Mouse (Mus musculus) testis, adult 2 months (tissue): ENCODE results near the gene Fam189a1. TPM values are rescaled to one million over a fixed set of nuclear protein-coding genes. Genes with fewer than 3 reads are reported as not detected.

Experiments used
- H3K27ac ChIP-seq: fragments of 200-500 bp; 2 replicates; pipeline ENCODE4 v1.5.1; 2012; ENCODE audit warnings: low read depth, low read length; ENCODE audit not compliant: control insufficient read depth, insufficient read depth
- H3K27me3 ChIP-seq: fragments of 200-500 bp; 2 replicates; pipeline ENCODE4 v1.6.1; 2012; ENCODE audit warnings: mild to moderate bottlenecking, low read length, moderate library complexity; ENCODE audit not compliant: control insufficient read depth, insufficient read depth
- H3K36me3 ChIP-seq: fragments of 200-500 bp; 2 replicates; pipeline ENCODE4 v1.6.1; 2012; ENCODE audit warnings: mild to moderate bottlenecking, low read length; ENCODE audit not compliant: control insufficient read depth, insufficient read depth
- H3K4me1 ChIP-seq: fragments of 200-500 bp; 2 replicates; pipeline ENCODE4 v1.6.1; 2012; ENCODE audit warnings: low read length; ENCODE audit not compliant: control insufficient read depth, insufficient read depth
- H3K4me3 ChIP-seq: fragments of 200-500 bp; 2 replicates; pipeline ENCODE4 v1.5.1; 2012; ENCODE audit warnings: low read depth, mild to moderate bottlenecking, low read length, moderate library complexity, mixed read lengths; ENCODE audit not compliant: control insufficient read depth
- CTCF ChIP-seq: fragments of 200-500 bp; IDR thresholded peaks from 2 replicates; pipeline ENCODE4 v1.5.1; 2012; ENCODE audit warnings: low read depth, mild to moderate bottlenecking, inconsistent platforms, low read length, moderate library complexity; ENCODE audit not compliant: control insufficient read depth, insufficient read depth, insufficient replicate concordance
- POLR2A ChIP-seq: fragments of 200-500 bp; IDR thresholded peaks from 2 replicates; pipeline ENCODE4 v1.6.1; 2012; ENCODE audit warnings: low read depth, mild to moderate bottlenecking, inconsistent platforms, low read length, moderate library complexity; ENCODE audit not compliant: control insufficient read depth
- polyA plus RNA-seq: library from polyadenylated mRNA; depleted of rRNA; stranded (reverse); fragments of >200 nt; gene quantifications from 2 replicates; pipeline ENCODE4 v1.2.3, GENCODE M21; 2012

Fam189a1 gene
- polyA plus RNA-seq, 1 experiment, result 1.1 TPM

- Histone ChIP-seq H3K27me3 (no peaks in the 10 kb centered on the region), H3K36me3 (no peaks in the 10 kb centered on the region), H3K27ac (no peak overlapping the region), H3K4me1 (no peaks in the 10 kb centered on the region), H3K4me3 (no peak overlapping the region)
- no peak for TF ChIP-seq CTCF
- no peak for TF ChIP-seq POLR2A
These were observed 427.6 kb downstream of the Fam189a1 start for GRCm38 (mm10) chr7:64728816-64729215.

DNA sequence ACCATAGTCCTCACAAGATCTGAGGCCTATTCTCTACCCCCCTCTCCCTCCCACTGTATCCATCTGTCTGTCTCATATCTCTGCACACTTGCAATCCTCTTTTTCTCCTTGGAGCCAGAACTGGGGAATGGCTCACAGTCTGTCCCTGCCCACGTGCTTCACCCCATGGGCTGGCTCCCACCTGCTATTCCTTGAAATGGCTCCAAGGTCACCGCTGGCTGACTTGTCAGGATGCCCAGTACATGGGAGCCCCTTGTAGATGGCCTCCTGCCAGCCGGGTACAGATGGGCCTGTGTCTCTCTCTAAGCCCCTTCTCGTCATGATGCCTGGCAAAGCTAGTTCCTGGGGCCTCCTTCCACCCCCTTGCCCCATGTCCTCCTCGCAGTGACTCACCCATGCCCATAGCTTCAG, 428.2 kb downstream of the Fam189a1 start:
- no peaks in the 10 kb centered on the region for H3K4me1 ChIP-seq
- H3K27ac ChIP-seq, result no peak overlapping the region
- no peaks in the 10 kb centered on the region for H3K27me3 ChIP-seq
- TF ChIP-seq CTCF, result no peak
- TF ChIP-seq POLR2A, result no peak
- no peak overlapping the region for H3K4me3 ChIP-seq
- no peaks in the 10 kb centered on the region for H3K36me3 ChIP-seq

DNA sequence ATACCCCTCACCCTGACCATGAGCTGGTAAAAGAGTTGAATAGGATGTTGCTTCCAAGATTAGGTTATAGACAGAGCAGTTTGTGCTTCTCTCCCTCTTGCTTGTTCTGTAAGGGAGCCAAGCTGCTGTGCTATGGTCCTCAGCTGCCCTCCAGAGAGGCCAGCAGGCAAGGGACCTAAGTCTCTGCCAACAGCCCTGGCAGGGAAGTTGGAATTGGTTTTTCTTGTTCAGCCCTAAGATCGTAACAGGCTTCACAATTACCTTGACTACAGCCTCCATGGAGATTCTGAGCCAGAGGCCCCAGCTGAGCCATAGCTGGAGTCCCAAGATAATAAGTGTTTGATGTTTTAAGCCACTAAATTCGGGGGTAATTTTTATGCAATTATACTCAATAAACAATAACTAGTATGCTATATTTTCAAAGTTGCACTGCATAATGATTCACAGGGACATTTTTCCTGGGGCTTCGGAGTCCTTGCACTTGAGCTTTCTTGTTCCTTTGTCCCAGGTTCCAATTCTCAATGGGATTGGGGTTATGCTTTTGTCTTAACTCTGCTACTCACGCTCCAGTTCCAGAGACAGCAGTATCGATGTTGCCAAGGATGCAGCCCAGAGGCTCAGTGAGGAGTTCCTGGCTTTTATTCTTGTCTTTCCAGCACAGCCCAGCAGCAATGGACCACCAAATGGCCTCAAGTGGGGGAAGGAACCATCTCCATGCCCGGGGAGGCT, 430.2 kb downstream of the Fam189a1 start:
- no peak for TF ChIP-seq POLR2A
- no peak for TF ChIP-seq CTCF
- Histone ChIP-seq H3K36me3 (no peaks in the 10 kb centered on the region), H3K27ac (no peak overlapping the region), H3K27me3 (no peaks in the 10 kb centered on the region), H3K4me3 (no peak overlapping the region), H3K4me1 (no peaks in the 10 kb centered on the region)

- H3K27me3 ChIP-seq, result no peaks in the 10 kb centered on the region
- no peaks in the 10 kb centered on the region for H3K36me3 ChIP-seq
- no peak overlapping the region for H3K4me3 ChIP-seq
- no peak overlapping the region for H3K27ac ChIP-seq
- no peaks in the 10 kb centered on the region for H3K4me1 ChIP-seq
- TF ChIP-seq POLR2A (no peak), CTCF (no peak)
These were observed 432.0 kb downstream of the Fam189a1 start for GRCm38 (mm10) chr7:64724409-64724808.

DNA sequence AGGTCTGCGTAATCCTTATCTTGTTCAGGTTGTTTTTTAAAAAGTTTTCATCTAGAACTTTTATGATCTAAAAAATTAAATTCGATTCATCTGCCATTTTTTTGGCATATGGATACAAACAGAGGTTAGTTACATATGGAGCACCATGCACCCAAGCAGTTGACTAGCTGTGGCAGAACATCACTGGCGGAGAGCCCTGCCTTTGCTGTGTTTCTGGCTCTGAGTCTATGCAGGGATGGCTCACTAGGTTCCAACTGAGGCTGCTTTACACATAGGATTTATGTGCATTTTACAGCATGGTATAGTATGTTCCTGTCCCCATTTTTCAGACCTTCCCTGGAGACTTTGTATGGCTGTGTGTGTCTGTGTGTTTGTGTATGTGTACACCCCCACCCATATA, 433.1 kb downstream of the Fam189a1 start:
- no peak overlapping the region for H3K27ac ChIP-seq

GRCm38 (mm10) chr7:64716286-64716685, 440.1 kb downstream of the Fam189a1 start:
- Histone ChIP-seq H3K36me3 (no peaks in the 10 kb centered on the region), H3K4me3 (no peak overlapping the region), H3K27me3 (no peaks in the 10 kb centered on the region), H3K4me1 (no peaks in the 10 kb centered on the region), H3K27ac (no peak overlapping the region)
- TF ChIP-seq POLR2A (no peak), CTCF (no peak)

More for the DNA sequence above, 433.1 kb downstream of the Fam189a1 start:
- Histone ChIP-seq H3K36me3 (no peaks in the 10 kb centered on the region), H3K27me3 (no peaks in the 10 kb centered on the region), H3K4me1 (no peaks in the 10 kb centered on the region), H3K4me3 (no peak overlapping the region)
- TF ChIP-seq POLR2A (no peak), CTCF (no peak)

- H3K27ac ChIP-seq, result no peak overlapping the region
- H3K4me3 ChIP-seq, result no peak overlapping the region
- H3K36me3 ChIP-seq, result no peaks in the 10 kb centered on the region
- no peak for TF ChIP-seq CTCF
- TF ChIP-seq POLR2A, result no peak
- no peaks in the 10 kb centered on the region for H3K27me3 ChIP-seq
- H3K4me1 ChIP-seq, result no peaks in the 10 kb centered on the region
These were observed 446.7 kb downstream of the Fam189a1 start for GRCm38 (mm10) chr7:64709520-64710262.
